Comparison of ENCODE assay signal across 9 mouse cellular contexts in genomic region chr6:31390243-31390981, GRCm38 (mm10). TPM values are rescaled to one million over a fixed set of nuclear protein-coding genes. Genes with fewer than 3 reads are reported as not detected.
DNase-seq lines count a peak whose midpoint lies in the region; ATAC-seq and TF ChIP-seq lines count a peak whose summit lies in the region.
"Had no signal": no experiment of that assay in that cellular context is flagged by ENCODE, and none has a peak within 500 bp of the region (broad histone marks: within the 10 kb centered on the region; RNA-seq: fewer than 3 reads in every experiment).

No protein-coding gene starts in this region.

- no peak for TF ChIP-seq POLR2A in brain, embryonic 14.5 days (IDR thresholded peaks at IDR 0.05; ENCODE audit: borderline replicate concordance, extremely low read depth, insufficient read depth, insufficient read length, poor library complexity, severe bottlenecking)
- no peak for TF ChIP-seq POLR2A in small intestine, adult 2 months (IDR thresholded peaks at IDR 0.05; ENCODE audit: low read depth, low read length)

- no peak overlapping the region for H3K4me2 ChIP-seq in forebrain, postnatal 0 days (ENCODE audit: low read depth)
- H3K4me2 ChIP-seq in intestine, postnatal 0 days (replicated peaks; ENCODE audit: low read depth), result no peak overlapping the region
- H3K4me2 ChIP-seq: neural tube, embryonic 12.5 days had no signal

- no peaks in the 10 kb centered on the region for H3K4me1 ChIP-seq in forebrain, postnatal 0 days (ENCODE audit: insufficient read depth)
- H3K4me1 ChIP-seq in forebrain, embryonic 10.5 days, result peaks cover 3% of the 10 kb centered on the region; the same call in 1 of the 2 replicates
- H3K4me1 ChIP-seq in intestine, postnatal 0 days (replicated peaks; ENCODE audit: control insufficient read depth, insufficient read depth, low read length), result no peaks in the 10 kb centered on the region
- H3K4me1 ChIP-seq in small intestine, adult 2 months (ENCODE audit: control insufficient read depth, insufficient read depth, insufficient read length, low read length), result peaks cover under 1% of the 10 kb centered on the region; the same call in 1 of the 2 replicates
- H3K4me1 ChIP-seq: neural tube, embryonic 12.5 days had no signal

- peak; percentile 62 for TF ChIP-seq CTCF in forebrain, postnatal 0 days (IDR thresholded peaks at IDR 0.05; ENCODE audit: low read depth)
- TF ChIP-seq CTCF in brain, embryonic 14.5 days (IDR thresholded peaks at IDR 0.05; ENCODE audit: borderline replicate concordance, extremely low read depth, insufficient read depth, insufficient read length), result peak; percentile 32; the same call in 1 of the 2 replicates
- TF ChIP-seq CTCF in intestine, postnatal 0 days (IDR thresholded peaks at IDR 0.05; ENCODE audit: low read depth), result peak; percentile 66
- peak; percentile 42; the same call in 1 of the 2 replicates for TF ChIP-seq CTCF in small intestine, adult 2 months (IDR thresholded peaks at IDR 0.05; ENCODE audit: extremely low read depth, insufficient read length, insufficient replicate concordance, low read depth, low read length)

- 78% methylated on average over 8 of the region's 8 CpGs for WGBS in forebrain, postnatal 0 days
- 76% methylated on average over 8 of the region's 8 CpGs for WGBS in forebrain, embryonic 10.5 days
- 40% methylated on average over 8 of the region's 8 CpGs for WGBS in intestine, postnatal 0 days
- WGBS in small intestine, adult 2 months, result 16% methylated on average over 8 of the region's 8 CpGs

- peak; percentile 28 for DNase-seq in forebrain, postnatal 0 days
- no peak for DNase-seq in forebrain, embryonic 10.5 days (ENCODE audit: extremely low spot score, low spot score)
- DNase-seq in 3134 (ENCODE audit: extremely low read depth, insufficient read length, low spot score), result peak; percentile 15
- DNase-seq in brain, embryonic 14.5 days (ENCODE audit: low read depth), result no peak
- no peak for DNase-seq in cerebellum, adult 11 months
- DNase-seq in cerebellum, adult 9-10 months, result no peak

- H3K4me3 ChIP-seq in forebrain, postnatal 0 days (ENCODE audit: low read depth, low read length), result no peak overlapping the region
- no peak overlapping the region for H3K4me3 ChIP-seq in forebrain, embryonic 10.5 days
- H3K4me3 ChIP-seq in intestine, postnatal 0 days (ENCODE audit: low read depth, low read length), result no peak overlapping the region
- no peak overlapping the region for H3K4me3 ChIP-seq in small intestine, adult 2 months (ENCODE audit: low read depth, low read length)
- H3K4me3 ChIP-seq: neural tube, embryonic 12.5 days had no signal

- H3K9me3 ChIP-seq in forebrain, postnatal 0 days (ENCODE audit: low read length), result no peaks in the 10 kb centered on the region
- no peaks in the 10 kb centered on the region for H3K9me3 ChIP-seq in forebrain, embryonic 10.5 days
- H3K9me3 ChIP-seq in intestine, postnatal 0 days (ENCODE audit: control insufficient read depth), result no peaks in the 10 kb centered on the region
- H3K9me3 ChIP-seq: neural tube, embryonic 12.5 days had no signal

- ATAC-seq in forebrain, postnatal 0 days, result no peak
- ATAC-seq in intestine, postnatal 0 days, result no peak

- H3K27ac ChIP-seq in forebrain, postnatal 0 days (ENCODE audit: low read depth, low read length), result no peak overlapping the region
- H3K27ac ChIP-seq in forebrain, embryonic 10.5 days, result no peak overlapping the region
- no peak overlapping the region for H3K27ac ChIP-seq in intestine, postnatal 0 days (ENCODE audit: low read depth, low read length)
- no peak overlapping the region for H3K27ac ChIP-seq in small intestine, adult 2 months (ENCODE audit: insufficient read depth, low read depth, low read length)
- H3K27ac ChIP-seq: neural tube, embryonic 12.5 days had no signal

- H3K9ac ChIP-seq in forebrain, postnatal 0 days, result no peak overlapping the region
- no peak overlapping the region for H3K9ac ChIP-seq in intestine, postnatal 0 days (ENCODE audit: low read depth, low read length)
- H3K9ac ChIP-seq: neural tube, embryonic 12.5 days had no signal

- no peaks in the 10 kb centered on the region for H3K36me3 ChIP-seq in forebrain, postnatal 0 days (ENCODE audit: insufficient read depth)
- no peaks in the 10 kb centered on the region for H3K36me3 ChIP-seq in forebrain, embryonic 10.5 days (replicated peaks)
- no peaks in the 10 kb centered on the region for H3K36me3 ChIP-seq in intestine, postnatal 0 days (ENCODE audit: control insufficient read depth, insufficient read depth)
- no peaks in the 10 kb centered on the region for H3K36me3 ChIP-seq in small intestine, adult 2 months (ENCODE audit: control insufficient read depth, insufficient read depth, low read length)
- H3K36me3 ChIP-seq: neural tube, embryonic 12.5 days had no signal

- no peaks in the 10 kb centered on the region for H3K27me3 ChIP-seq in forebrain, postnatal 0 days (ENCODE audit: insufficient read depth, low read length)
- H3K27me3 ChIP-seq in forebrain, embryonic 10.5 days (ENCODE audit: poor library complexity, severe bottlenecking), result no peaks in the 10 kb centered on the region
- no peaks in the 10 kb centered on the region for H3K27me3 ChIP-seq in intestine, postnatal 0 days (replicated peaks; ENCODE audit: control insufficient read depth, insufficient read depth, low read length)
- no peaks in the 10 kb centered on the region for H3K27me3 ChIP-seq in small intestine, adult 2 months (ENCODE audit: control insufficient read depth, insufficient read depth, low read length)
- H3K27me3 ChIP-seq: neural tube, embryonic 12.5 days had no signal

RNA-seq across cellular contexts. Expression of gene Mkln1, which starts 8.1 kb away (rescaled TPM):
- total RNA-seq in forebrain, postnatal 0 days (2014; rRNA removed), result 93.2 and 119 TPM in 2 replicates
- 84.1 and 93.5 TPM in 2 replicates for polyA plus RNA-seq in forebrain, postnatal 0 days (2015; fragmentation: Nextera tagmentation; extraction: Ambion mirVana)
- 207 TPM in 2 replicates for polyA plus RNA-seq in forebrain, embryonic 10.5 days (2016; fragmentation: Nextera tagmentation; extraction: Ambion mirVana)
- 45.4 and 47.9 TPM in 2 replicates for polyA plus RNA-seq in brain, embryonic 14.5 days (2012; rRNA removed)
- polyA plus RNA-seq in intestine, postnatal 0 days (2015; fragmentation: Nextera tagmentation; extraction: Ambion mirVana), result 109 and 119 TPM in 2 replicates
- 3.0 and 9.8 TPM in 2 replicates for polyA plus RNA-seq in small intestine, adult 2 months (2012; rRNA removed)

Comparison
In these comparisons a context has a peak if more than half of its experiments do, and no peak if none do; other contexts are left out.
1. DNase-seq: peak in forebrain, postnatal 0 days (single experiment) and 3134 (single experiment); none in forebrain, embryonic 10.5 days (single experiment), brain, embryonic 14.5 days (single experiment), cerebellum, adult 11 months (single experiment) and cerebellum, adult 9-10 months (single experiment).
2. Peak in every context shown above with its lines, with median percentiles within 50 percentile points of each other: CTCF ChIP-seq.